Mouse (Mus musculus): ENCODE measurements around the gene Entpd6. TPM values are rescaled to one million over a fixed set of nuclear protein-coding genes. Genes with fewer than 3 reads are reported as not detected.

Entpd6 gene
- total RNA-seq, 4 experiments from 2014 or later = 15.1 to 19.9 (median 17.4) TPM

GRCm38 (mm10) chr2:150786251-150787180, 37.7 kb downstream of the Entpd6 start, which contains the start of gene Pygb:
Gene Pygb, plus strand, starts transcription at chr2:150786735.
- DNase-seq (ENCODE audit: low spot score) = peak; percentile 83

GRCm38 (mm10) chr2:150787234-150787771, 38.5 kb downstream of the Entpd6 start:
- DNase-seq (ENCODE audit: low spot score) = no peak

- DNase-seq (ENCODE audit: low spot score) = peak; percentile 88
Measured at GRCm38 (mm10) chr2:150788768-150789550, 40.1 kb downstream of the Entpd6 start.

- no peak for DNase-seq (ENCODE audit: low spot score)
Measured at GRCm38 (mm10) chr2:150793320-150793719, 44.5 kb downstream of the Entpd6 start.

- DNase-seq (ENCODE audit: low spot score) = no peak
Measured at GRCm38 (mm10) chr2:150798084-150798483, 49.2 kb downstream of the Entpd6 start.

GRCm38 (mm10) chr2:150800616-150801015, 51.8 kb downstream of the Entpd6 start:
- no peak for DNase-seq (ENCODE audit: low spot score)

GRCm38 (mm10) chr2:150803035-150803434, 54.2 kb downstream of the Entpd6 start:
- peak; percentile 18 for DNase-seq (ENCODE audit: low spot score)

- no peak for DNase-seq (ENCODE audit: low spot score)
Measured at GRCm38 (mm10) chr2:150808381-150808780, 59.5 kb downstream of the Entpd6 start.

GRCm38 (mm10) chr2:150808812-150809211, 60.0 kb downstream of the Entpd6 start:
- no peak for DNase-seq (ENCODE audit: low spot score)

GRCm38 (mm10) chr2:150810603-150811002, 61.8 kb downstream of the Entpd6 start:
- no peak for DNase-seq (ENCODE audit: low spot score)

GRCm38 (mm10) chr2:150812816-150813215, 64.0 kb downstream of the Entpd6 start:
- no peak for DNase-seq (ENCODE audit: low spot score)

- DNase-seq (ENCODE audit: low spot score) = no peak
Measured at GRCm38 (mm10) chr2:150816676-150817402, 68.0 kb downstream of the Entpd6 start.

GRCm38 (mm10) chr2:150818742-150819141, 69.9 kb downstream of the Entpd6 start:
- DNase-seq (ENCODE audit: low spot score) = no peak

GRCm38 (mm10) chr2:150820720-150821119, 71.9 kb downstream of the Entpd6 start:
- DNase-seq (ENCODE audit: low spot score) = no peak

Other genes with a start within 250 kb of the Entpd6 start
- gene Cst7, start 178.6 kb upstream of the Entpd6 start, total RNA-seq (2022) = not detected
- gene Apmap, start 140.5 kb upstream of the Entpd6 start, total RNA-seq (2022) = 10 to 100 TPM; 46.6 to 68.1 (median 52.7) TPM
- gene Acss1, start 80.5 kb upstream of the Entpd6 start, total RNA-seq (2022) = 100 to 1,000 TPM; 259 to 343 (median 275) TPM
- under 1 TPM; 0.09 to 0.13 (median 0.12) TPM for gene Vsx1, start 59.7 kb upstream of the Entpd6 start, total RNA-seq (2022)
- gene Pygb, start 37.7 kb downstream of the Entpd6 start, total RNA-seq (2022) = 100 to 1,000 TPM; 547 to 617 (median 604) TPM
- 10 to 100 TPM; 46.3 to 48.8 (median 47.5) TPM for gene Abhd12, start 155.7 kb downstream of the Entpd6 start, total RNA-seq (2022)
- 1 to 10 TPM; 3.6 to 5.8 (median 4.7) TPM for gene Gins1, start 156.4 kb downstream of the Entpd6 start, total RNA-seq (2022)

Data from heart, adult 8-10 months (tissue).